Mouse (Mus musculus) retina, postnatal 1 day (tissue): ENCODE data around the gene Dlg2.

ENCODE experiments used
- DNase-seq: peaks from one replicate; pipeline ENCODE4 v3.0.0-alpha.2; 2012

Gene Dlg2

DNA sequence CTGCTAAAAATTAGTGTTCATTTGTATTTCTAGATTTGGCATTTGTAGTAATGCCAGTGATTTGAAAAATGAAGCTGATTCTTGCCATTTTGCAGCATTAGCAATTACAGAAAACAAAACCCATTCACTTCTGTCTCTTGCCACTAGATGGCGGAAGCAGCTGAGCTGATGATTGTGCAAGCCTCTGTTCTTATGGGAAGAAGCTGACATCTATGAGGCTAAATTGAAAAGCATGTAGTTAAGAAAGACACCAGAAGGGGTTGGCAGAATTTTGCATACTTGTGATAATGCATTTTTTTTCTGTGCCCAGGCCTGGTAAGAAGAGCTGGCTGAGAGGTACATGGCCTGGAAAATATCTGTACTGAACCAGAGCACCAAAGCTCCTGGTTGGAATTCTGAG, 980.7 kb downstream of the Dlg2 start:
- DNase-seq, result peak; percentile 83

DNA sequence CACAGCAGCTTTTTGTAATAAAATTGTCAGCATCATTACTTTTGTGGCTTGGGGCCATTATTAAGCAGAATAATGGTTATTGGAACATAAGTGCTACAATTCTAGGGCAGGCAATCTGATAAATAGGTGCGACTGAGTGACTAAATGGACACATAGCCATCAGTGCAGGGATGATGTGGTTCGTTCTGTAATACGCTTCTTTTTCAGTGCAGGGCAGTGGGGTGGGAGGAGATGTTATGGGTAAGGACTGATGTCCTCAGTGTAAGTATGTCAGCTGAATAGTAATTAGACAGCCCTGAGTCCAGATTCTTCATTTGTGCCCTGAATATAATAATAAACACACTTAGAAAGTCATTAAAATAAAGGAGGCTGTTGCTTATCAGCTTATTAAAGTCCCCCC, 984.9 kb downstream of the Dlg2 start:
- no peak for DNase-seq

DNA sequence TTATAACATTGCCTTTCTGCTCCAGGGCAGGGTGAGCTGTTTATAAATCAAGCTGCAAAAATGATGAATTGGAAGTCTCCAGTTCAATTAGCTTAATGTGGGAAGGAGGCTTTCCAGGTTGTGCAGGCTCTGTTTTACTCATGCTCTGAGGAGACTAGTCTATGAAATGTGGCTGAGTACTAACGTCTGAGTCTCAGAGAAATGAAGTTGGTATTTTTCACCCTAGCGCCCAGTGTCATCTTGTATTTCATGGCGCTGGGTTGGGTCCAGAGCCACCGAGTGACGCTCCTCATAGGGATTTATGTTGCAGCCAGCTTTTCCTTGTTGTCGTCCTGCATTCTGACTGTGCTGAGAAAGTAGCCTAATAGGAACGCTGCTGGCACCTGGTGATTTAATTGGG, 986.8 kb downstream of the Dlg2 start:
- no peak for DNase-seq

GRCm38 (mm10) chr7:91467061-91467460, 990.6 kb downstream of the Dlg2 start:
- no peak for DNase-seq

DNA sequence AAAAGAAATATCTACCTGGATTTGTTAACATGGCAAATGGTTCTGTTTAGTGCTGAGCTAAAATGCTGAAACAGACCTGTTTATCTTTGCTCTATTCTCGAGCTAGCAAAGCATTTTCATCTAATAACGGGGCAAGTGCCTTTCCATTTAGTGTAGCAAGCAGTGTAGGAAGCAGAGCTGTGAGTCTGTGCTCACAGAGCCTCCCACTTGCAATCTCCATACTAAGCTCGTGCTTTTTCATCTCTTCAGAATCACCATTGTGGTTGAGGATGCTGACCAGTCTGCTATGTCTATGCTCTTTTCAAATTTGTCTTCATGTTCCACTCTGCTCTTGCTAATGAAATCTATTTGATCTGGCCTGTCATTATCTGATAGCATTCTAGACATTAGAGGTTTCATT, 1002.7 kb downstream of the Dlg2 start:
- no peak for DNase-seq

- DNase-seq, result no peak
Observed at GRCm38 (mm10) chr7:91481574-91482197, 1005.2 kb downstream of the Dlg2 start.

GRCm38 (mm10) chr7:91493234-91493633, 1016.8 kb downstream of the Dlg2 start:
- DNase-seq, result no peak

GRCm38 (mm10) chr7:91495526-91495925, 1019.1 kb downstream of the Dlg2 start:
- DNase-seq, result no peak

DNA sequence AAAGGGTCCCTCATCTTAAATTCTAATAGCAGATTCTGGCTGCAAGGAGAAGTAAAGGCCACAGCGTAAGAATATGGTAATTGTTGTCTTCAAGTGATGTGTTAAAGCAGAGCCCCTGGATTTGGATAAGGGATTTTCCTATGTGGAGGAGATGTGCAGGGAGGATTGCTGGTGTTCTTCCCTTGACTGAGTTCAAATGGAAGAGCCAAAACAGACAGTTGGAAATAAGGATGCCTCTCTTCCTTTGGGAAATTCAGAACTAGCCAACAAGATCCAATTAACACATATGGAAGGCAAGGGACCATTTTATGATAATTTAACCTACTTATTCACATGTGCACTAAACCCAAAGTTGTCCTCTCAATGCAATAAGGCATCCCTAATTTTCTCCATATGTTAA, 1034.6 kb downstream of the Dlg2 start:
- no peak for DNase-seq

GRCm38 (mm10) chr7:91514445-91514844, 1038.0 kb downstream of the Dlg2 start:
- peak; percentile 14 for DNase-seq

GRCm38 (mm10) chr7:91516225-91516624, 1039.8 kb downstream of the Dlg2 start:
- no peak for DNase-seq

GRCm38 (mm10) chr7:91525859-91526258, 1049.4 kb downstream of the Dlg2 start:
- no peak for DNase-seq

DNA sequence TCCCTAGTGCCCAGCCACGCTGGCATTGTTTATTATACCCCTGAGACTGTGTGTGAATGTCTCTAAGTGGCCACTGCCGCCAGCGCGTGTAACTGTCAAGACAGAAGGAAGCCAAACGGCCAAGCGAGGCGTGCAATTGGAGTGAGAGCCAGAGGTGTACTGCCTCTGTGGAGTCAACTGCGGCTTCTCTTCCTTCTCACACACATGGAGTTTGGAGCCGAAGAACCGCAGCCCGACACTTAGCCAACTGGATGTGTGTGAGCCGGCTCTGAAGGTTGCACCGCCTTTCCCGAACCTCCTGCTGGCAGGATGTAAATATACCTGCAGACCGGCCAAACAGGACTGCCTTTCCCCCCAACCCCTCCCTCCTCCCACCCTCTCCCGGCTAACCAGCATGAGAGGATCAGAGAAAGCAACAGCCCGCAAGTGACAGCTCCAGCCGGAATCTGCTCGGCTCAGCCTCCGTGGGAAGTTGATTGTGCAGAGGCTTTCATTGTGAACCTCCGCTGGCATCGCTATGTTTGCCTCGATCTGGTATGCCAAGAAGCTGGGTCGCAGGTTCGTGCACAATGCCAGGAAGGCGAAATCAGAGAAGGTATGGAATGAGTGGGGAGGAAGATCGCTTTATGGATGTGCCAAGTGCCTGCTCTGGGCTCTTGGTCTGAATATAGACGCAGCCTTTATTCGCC, 1066.3 kb downstream of the Dlg2 start:
- peak; percentile 73 for DNase-seq

- no peak for DNase-seq
Observed at GRCm38 (mm10) chr7:91543286-91543650, 1066.8 kb downstream of the Dlg2 start.

GRCm38 (mm10) chr7:91544600-91544999, 1068.1 kb downstream of the Dlg2 start:
- DNase-seq, result no peak

- no peak for DNase-seq
Observed at GRCm38 (mm10) chr7:91548796-91549195, 1072.3 kb downstream of the Dlg2 start.

- no peak for DNase-seq
Observed at GRCm38 (mm10) chr7:91557582-91557981, 1081.1 kb downstream of the Dlg2 start.

GRCm38 (mm10) chr7:91567423-91567822, 1091.0 kb downstream of the Dlg2 start:
- no peak for DNase-seq

GRCm38 (mm10) chr7:91570969-91571368, 1094.5 kb downstream of the Dlg2 start:
- DNase-seq, result no peak

GRCm38 (mm10) chr7:91572666-91573065, 1096.2 kb downstream of the Dlg2 start:
- peak; percentile 11 for DNase-seq

GRCm38 (mm10) chr7:91573321-91573720, 1096.8 kb downstream of the Dlg2 start:
- no peak for DNase-seq

GRCm38 (mm10) chr7:91576216-91576615, 1099.7 kb downstream of the Dlg2 start:
- DNase-seq, result no peak

DNA sequence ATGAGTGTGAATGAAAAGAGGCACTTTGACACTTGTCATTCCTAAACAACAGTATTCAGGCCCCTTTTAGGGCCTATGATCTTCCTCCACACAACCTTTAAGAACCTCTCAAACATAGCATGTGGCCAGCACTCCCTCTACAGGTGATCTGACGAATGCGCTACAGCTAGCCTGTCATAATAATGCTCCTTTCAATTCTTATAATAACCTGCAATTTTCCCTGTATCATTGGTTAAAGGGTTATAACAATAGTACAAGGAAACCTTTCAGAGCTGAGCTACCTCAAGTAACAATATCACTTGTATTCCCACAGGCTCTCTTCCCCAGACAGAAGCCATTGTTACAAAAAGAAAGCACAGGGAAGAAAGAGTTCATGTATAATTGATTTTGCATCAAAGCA, 1105.7 kb downstream of the Dlg2 start:
- DNase-seq, result peak; percentile 19

- no peak for DNase-seq
Observed at GRCm38 (mm10) chr7:91583566-91583965, 1107.1 kb downstream of the Dlg2 start.
